Mouse (Mus musculus) ES-Bruce4 (cell line): ENCODE results near the gene Eif4ebp2.

Experiments used
- CTCF ChIP-seq: IDR thresholded peaks from one replicate; pipeline ENCODE4 v1.8.1; 2011; ENCODE audit warnings: low read depth, low read length
- POLR2A ChIP-seq: IDR thresholded peaks from one replicate; pipeline ENCODE4 v1.8.1; 2011; ENCODE audit warnings: low read length; ENCODE audit not compliant: insufficient read depth

GRCm38 (mm10) chr10:61415240-61415639 lies 37.2 kb downstream of the Eif4ebp2 start:
- TF ChIP-seq POLR2A = no peak
- TF ChIP-seq CTCF = no peak
